Mouse (Mus musculus) heart, embryonic 14.5 days (tissue): ENCODE data around the gene Gsto2. TPM values are rescaled to one million over a fixed set of nuclear protein-coding genes. Genes with fewer than 3 reads are reported as not detected.

Source experiments
- ATAC-seq: fragments of 200-750 bp; cut with Nextera tagmentation; 2 replicates; pipeline ENCODE4 v1.8.0; 2017; ENCODE audit warnings: low read depth, moderate TSS enrichment; ENCODE audit not compliant: insufficient number of reproducible peaks, insufficient read depth, low FRiP score
- H3K27ac ChIP-seq, 2 experiments: fragments of 200-500 bp in 1 of 2; fragments of 300-500 bp in 1 of 2; sonication (generic) in 1 of 2; replicated peaks in 1 of 2; 2 replicates each; pipeline ENCODE4 v1.5.1; 2012 to 2014; ENCODE audit warnings: low read depth in 2 of 2, low read length in 2 of 2, control low read depth in 1 of 2, mild to moderate bottlenecking in 1 of 2, mixed read lengths in 1 of 2; ENCODE audit not compliant: control insufficient read depth in 1 of 2, insufficient read depth in 1 of 2
- H3K27me3 ChIP-seq: fragments of 300-500 bp; sonication (generic); 2 replicates; pipeline ENCODE4 v1.6.1; 2014; ENCODE audit warnings: mild to moderate bottlenecking, low read length, control low read depth; ENCODE audit not compliant: control insufficient read depth, insufficient read depth
- H3K36me3 ChIP-seq: fragments of 300-500 bp; sonication (generic); 2 replicates; pipeline ENCODE4 v1.6.1; 2014; ENCODE audit warnings: mild to moderate bottlenecking, control low read depth, low read length, mixed read lengths; ENCODE audit not compliant: control insufficient read depth, insufficient read depth
- H3K4me1 ChIP-seq, 2 experiments: fragments of 200-500 bp in 1 of 2; fragments of 300-500 bp in 1 of 2; sonication (generic) in 1 of 2; 2 replicates each; pipeline ENCODE4 v1.6.1; 2012 to 2014; ENCODE audit warnings: low read length in 2 of 2, control low read depth in 1 of 2, mixed read lengths in 1 of 2; ENCODE audit not compliant: control insufficient read depth in 2 of 2, insufficient read depth in 2 of 2
- H3K4me2 ChIP-seq: fragments of 300-500 bp; sonication (generic); 2 replicates; pipeline ENCODE4 v1.6.1; 2014; ENCODE audit warnings: mild to moderate bottlenecking, low read length
- H3K4me3 ChIP-seq, 2 experiments: fragments of 200-500 bp in 1 of 2; fragments of 300-500 bp in 1 of 2; sonication (generic) in 1 of 2; 2 replicates each; pipeline ENCODE4 v1.5.1; 2012 to 2014; ENCODE audit warnings: low read length in 2 of 2, mild to moderate bottlenecking in 2 of 2, control low read depth in 1 of 2, low read depth in 1 of 2, moderate library complexity in 1 of 2; ENCODE audit not compliant: control insufficient read depth in 1 of 2, insufficient read depth in 1 of 2
- H3K9ac ChIP-seq: fragments of 300-500 bp; sonication (generic); 2 replicates; pipeline ENCODE4 v1.6.1; 2014; ENCODE audit warnings: mild to moderate bottlenecking, low read length
- H3K9me3 ChIP-seq: fragments of 300-500 bp; sonication (generic); 2 replicates; pipeline ENCODE4 v1.6.1; 2016; ENCODE audit warnings: low read length, control low read depth; ENCODE audit not compliant: control insufficient read depth
- WGBS: fragments of 180-500 bp; shearing (Covaris S2); extraction: QIAGEN DNeasy Blood & Tissue Kit; methylation state at CpG from one replicate; pipeline ENCODE4 v1.1.7; 2014; 5-methylcytosine and 5-hydroxymethylcytosine counted together
- polyA plus RNA-seq: library from polyadenylated mRNA; unstranded; fragments of >200 nt; fragmentation: Nextera tagmentation; extraction: Ambion mirVana; gene quantifications from 2 replicates; pipeline ENCODE4 v1.2.1, GENCODE M21; 2014

Gene Gsto2
- polyA plus RNA-seq, 1 experiment from 2014 or later: 2.3 TPM

- H3K36me3 ChIP-seq: no peaks in the 10 kb centered on the region
- H3K27ac ChIP-seq: no peak overlapping the region
- no peak overlapping the region for H3K9ac ChIP-seq
- 0 out of 2 replicates have a peak, but pooled peaks cover 2% of the 10 kb centered on the region for H3K9me3 ChIP-seq
- H3K27me3 ChIP-seq: no peaks in the 10 kb centered on the region
- H3K4me2 ChIP-seq: no peak overlapping the region
- ATAC-seq: no peak
- H3K4me3 ChIP-seq: no peak overlapping the region
- H3K4me1 ChIP-seq: peaks cover 0 to 5% of the 10 kb centered on the region in 2 experiments; a peak in 1 of 4 replicates
- WGBS: 63% methylated on average over 7 of the region's 7 CpGs
Observed at GRCm38 (mm10) chr19:47925819-47926218, 60.5 kb downstream of the Gsto2 start.

- H3K4me3 ChIP-seq: no peak overlapping the region
- no peaks in the 10 kb centered on the region for H3K27me3 ChIP-seq
- ATAC-seq: no peak
- H3K4me1 ChIP-seq: 0 out of 4 replicates have a peak, but pooled peaks cover 0 to 2% of the 10 kb centered on the region in 2 experiments
- no peak overlapping the region for H3K27ac ChIP-seq
- H3K9me3 ChIP-seq: 0 out of 2 replicates have a peak, but pooled peaks cover 2% of the 10 kb centered on the region
- no peak overlapping the region for H3K9ac ChIP-seq
- WGBS: 78% methylated on average over 2 of the region's 2 CpGs
- H3K36me3 ChIP-seq: no peaks in the 10 kb centered on the region
- H3K4me2 ChIP-seq: no peak overlapping the region
Observed at GRCm38 (mm10) chr19:47927032-47927431, 61.7 kb downstream of the Gsto2 start.

GRCm38 (mm10) chr19:47929043-47929442 is 63.7 kb downstream of the Gsto2 start:
- WGBS: 78% methylated on average over 4 of the region's 4 CpGs

GRCm38 (mm10) chr19:47931982-47932638 is 66.8 kb downstream of the Gsto2 start:
- 44% methylated on average over 7 of the region's 7 CpGs for WGBS
- H3K4me2 ChIP-seq: no peak overlapping the region
- no peaks in the 10 kb centered on the region for H3K4me1 ChIP-seq
- H3K36me3 ChIP-seq: no peaks in the 10 kb centered on the region
- H3K9ac ChIP-seq: no peak overlapping the region
- no peaks in the 10 kb centered on the region for H3K9me3 ChIP-seq
- H3K27me3 ChIP-seq: no peaks in the 10 kb centered on the region
- no peak overlapping the region for H3K4me3 ChIP-seq
- H3K27ac ChIP-seq: no peak overlapping the region
- peak; percentile 78 for ATAC-seq

More at GRCm38 (mm10) chr19:47929043-47929442, 63.7 kb downstream of the Gsto2 start:
- ATAC-seq: no peak
- Histone ChIP-seq H3K9me3 (0 out of 2 replicates have a peak, but pooled peaks cover 2% of the 10 kb centered on the region), H3K4me1 (0 out of 4 replicates have a peak, but pooled peaks cover 0 to 2% of the 10 kb centered on the region in 2 experiments), H3K4me2 (no peak overlapping the region), H3K27me3 (no peaks in the 10 kb centered on the region), H3K27ac (no peak overlapping the region), H3K4me3 (no peak overlapping the region), H3K9ac (no peak overlapping the region), H3K36me3 (no peaks in the 10 kb centered on the region)

GRCm38 (mm10) chr19:47934146-47934545 is 68.8 kb downstream of the Gsto2 start:
- H3K27ac ChIP-seq: no peak overlapping the region
- WGBS: 82% methylated on average over 8 of the region's 8 CpGs
- no peak overlapping the region for H3K4me2 ChIP-seq
- no peaks in the 10 kb centered on the region for H3K36me3 ChIP-seq
- no peak overlapping the region for H3K4me3 ChIP-seq
- peaks cover 3 to 5% of the 10 kb centered on the region in 2 experiments for H3K4me1 ChIP-seq
- no peaks in the 10 kb centered on the region for H3K9me3 ChIP-seq
- ATAC-seq: no peak
- no peak overlapping the region for H3K9ac ChIP-seq
- H3K27me3 ChIP-seq: peaks cover 15% of the 10 kb centered on the region

- WGBS: 70% methylated on average over 16 of the region's 16 CpGs
- Histone ChIP-seq H3K4me3 (no peak overlapping the region), H3K27me3 (peaks cover 15% of the 10 kb centered on the region), H3K9ac (no peak overlapping the region), H3K36me3 (no peaks in the 10 kb centered on the region), H3K27ac (no peak overlapping the region), H3K9me3 (no peaks in the 10 kb centered on the region), H3K4me2 (no peak overlapping the region), H3K4me1 (peaks cover 3 to 5% of the 10 kb centered on the region in 2 experiments)
- no peak for ATAC-seq
Observed at GRCm38 (mm10) chr19:47934636-47935238, 69.4 kb downstream of the Gsto2 start.

- peaks cover 20% of the 10 kb centered on the region for H3K27me3 ChIP-seq
- no peak overlapping the region for H3K27ac ChIP-seq
- H3K9me3 ChIP-seq: no peaks in the 10 kb centered on the region
- no peak overlapping the region for H3K4me2 ChIP-seq
- H3K9ac ChIP-seq: no peak overlapping the region
- peaks cover 3 to 5% of the 10 kb centered on the region in 2 experiments for H3K4me1 ChIP-seq
- no peaks in the 10 kb centered on the region for H3K36me3 ChIP-seq
- no peak overlapping the region for H3K4me3 ChIP-seq
- ATAC-seq: no peak
- WGBS: 73% methylated on average over 6 of the region's 6 CpGs
Observed at GRCm38 (mm10) chr19:47935530-47935929, 70.2 kb downstream of the Gsto2 start.
